Mouse (Mus musculus) testis, adult 2 months (tissue): ENCODE results near the gene Mgme1.

Experiments used
- CTCF ChIP-seq: fragments of 200-500 bp; IDR thresholded peaks from 2 replicates; pipeline ENCODE4 v1.5.1; 2012; ENCODE audit warnings: low read depth, mild to moderate bottlenecking, inconsistent platforms, low read length, moderate library complexity; ENCODE audit not compliant: control insufficient read depth, insufficient read depth, insufficient replicate concordance
- POLR2A ChIP-seq: fragments of 200-500 bp; IDR thresholded peaks from 2 replicates; pipeline ENCODE4 v1.6.1; 2012; ENCODE audit warnings: low read depth, mild to moderate bottlenecking, inconsistent platforms, low read length, moderate library complexity; ENCODE audit not compliant: control insufficient read depth

DNA sequence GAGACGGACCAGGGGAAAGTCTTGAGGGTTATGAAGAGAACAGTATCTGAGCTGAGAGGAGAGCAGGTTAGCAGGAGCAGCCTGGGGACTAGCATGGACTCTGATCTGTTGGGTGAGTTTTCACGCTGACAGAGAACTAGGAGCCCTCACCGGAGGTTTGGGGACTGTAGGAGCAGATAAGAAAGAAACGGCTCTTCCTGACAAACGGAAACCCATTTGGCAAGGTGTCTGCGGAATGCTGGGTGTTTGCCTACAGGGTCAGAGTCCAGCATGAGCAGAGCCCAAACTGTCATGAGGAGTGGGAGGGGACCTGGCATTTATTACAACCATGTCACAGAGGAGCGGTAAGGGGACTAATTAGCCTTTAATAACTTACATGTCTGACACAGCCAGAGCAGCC is 40.0 kb upstream of the Mgme1 start:
- TF ChIP-seq POLR2A = no peak
- no peak for TF ChIP-seq CTCF
